Mouse (Mus musculus) kidney, postnatal 0 days (tissue): Measurements from ENCODE around the gene Slc22a7. TPM values are rescaled to one million over a fixed set of nuclear protein-coding genes. Genes with fewer than 3 reads are reported as not detected.

Source experiments
- ATAC-seq: fragments of 200-750 bp; cut with Nextera tagmentation; replicated peaks from 2 replicates; pipeline ENCODE4 v1.8.0; 2017; ENCODE audit warnings: low read depth, moderate number of reproducible peaks, moderate TSS enrichment, moderate library complexity; ENCODE audit not compliant: low FRiP score
- DNase-seq: peaks from one replicate; pipeline ENCODE4 v3.0.0-alpha.2; 2016; ENCODE audit warnings: low spot score
- H3K27ac ChIP-seq: fragments of 300-500 bp; sonication (generic); 2 replicates; pipeline ENCODE4 v1.5.1; 2014; ENCODE audit warnings: mild to moderate bottlenecking
- H3K27me3 ChIP-seq: fragments of 300-500 bp; sonication (generic); 2 replicates; pipeline ENCODE4 v1.6.1; 2014; ENCODE audit warnings: low read length, mixed read lengths; ENCODE audit not compliant: insufficient read depth
- H3K36me3 ChIP-seq: fragments of 300-500 bp; sonication (generic); 2 replicates; pipeline ENCODE4 v1.6.1; 2014; ENCODE audit warnings: low read length, mixed read lengths; ENCODE audit not compliant: insufficient read depth
- H3K4me1 ChIP-seq: fragments of 300-500 bp; sonication (generic); replicated peaks from 2 replicates; pipeline ENCODE4 v1.6.1; 2014; ENCODE audit warnings: antibody characterized with exemption, low read length, mixed read lengths; ENCODE audit not compliant: insufficient read depth
- H3K4me2 ChIP-seq: fragments of 300-500 bp; sonication (generic); 2 replicates; pipeline ENCODE4 v1.6.1; 2014; ENCODE audit warnings: mild to moderate bottlenecking, low read length, moderate library complexity, mixed read lengths
- H3K4me3 ChIP-seq: fragments of 300-500 bp; sonication (generic); replicated peaks from 2 replicates; pipeline ENCODE4 v1.5.1; 2014; ENCODE audit warnings: low read depth, low read length
- H3K9ac ChIP-seq: fragments of 300-500 bp; sonication (generic); 2 replicates; pipeline ENCODE4 v1.6.1; 2014; ENCODE audit warnings: low read depth, low read length
- H3K9me3 ChIP-seq: fragments of 300-500 bp; sonication (generic); replicated peaks from 2 replicates; pipeline ENCODE4 v1.6.1; 2016; ENCODE audit warnings: low read length, inconsistent platforms, mixed read lengths
- CTCF ChIP-seq: IDR thresholded peaks from 2 replicates; pipeline ENCODE4 v1.5.1; 2016; ENCODE audit warnings: antibody characterized with exemption, low read depth, mild to moderate bottlenecking, moderate library complexity
- WGBS: fragments of 180-500 bp; shearing (Covaris S2); extraction: QIAGEN DNeasy Blood & Tissue Kit; methylation state at CpG from one replicate; pipeline ENCODE4 v1.1.7; 2014; 5-methylcytosine and 5-hydroxymethylcytosine counted together
- polyA plus RNA-seq: library from polyadenylated mRNA; unstranded; fragments of >200 nt; fragmentation: Nextera tagmentation; extraction: Ambion mirVana; gene quantifications from 2 replicates; pipeline ENCODE4 v1.2.1, GENCODE M21; 2015

Slc22a7 gene
- polyA plus RNA-seq, 1 experiment from 2014 or later: 1.9 TPM

DNA sequence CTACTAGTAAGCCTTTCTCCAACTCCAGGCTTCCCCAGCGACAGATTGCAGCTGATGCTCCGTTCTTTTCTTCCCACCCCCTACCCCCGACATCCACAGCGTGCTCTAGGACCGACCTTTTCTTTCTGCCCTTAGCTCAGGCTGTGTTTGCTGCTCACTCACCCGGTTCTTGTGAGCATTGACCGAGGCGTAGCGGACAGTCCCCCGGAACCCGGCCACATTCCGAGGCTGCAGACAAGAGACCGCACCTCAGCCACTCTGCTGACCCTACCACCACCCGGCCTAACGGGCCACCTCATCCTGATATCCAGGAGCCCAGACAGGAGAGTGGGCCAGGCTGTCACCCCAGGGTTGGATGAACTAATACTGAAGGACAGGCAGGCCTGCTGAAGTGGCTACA lies 39.0 kb upstream of the Slc22a7 start:
- no peaks in the 10 kb centered on the region for H3K36me3 ChIP-seq
- no peak overlapping the region for H3K27ac ChIP-seq
- TF ChIP-seq CTCF: no peak
- H3K4me3 ChIP-seq: no peak overlapping the region
- WGBS: 40% methylated on average over 15 of the region's 15 CpGs
- no peaks in the 10 kb centered on the region for H3K27me3 ChIP-seq
- H3K9ac ChIP-seq: no peak overlapping the region
- H3K4me1 ChIP-seq: no peaks in the 10 kb centered on the region
- DNase-seq (no peak), ATAC-seq (peak; percentile 29; the same call in 1 of the 2 replicates)
- H3K4me2 ChIP-seq: no peak overlapping the region
- H3K9me3 ChIP-seq: no peaks in the 10 kb centered on the region

DNA sequence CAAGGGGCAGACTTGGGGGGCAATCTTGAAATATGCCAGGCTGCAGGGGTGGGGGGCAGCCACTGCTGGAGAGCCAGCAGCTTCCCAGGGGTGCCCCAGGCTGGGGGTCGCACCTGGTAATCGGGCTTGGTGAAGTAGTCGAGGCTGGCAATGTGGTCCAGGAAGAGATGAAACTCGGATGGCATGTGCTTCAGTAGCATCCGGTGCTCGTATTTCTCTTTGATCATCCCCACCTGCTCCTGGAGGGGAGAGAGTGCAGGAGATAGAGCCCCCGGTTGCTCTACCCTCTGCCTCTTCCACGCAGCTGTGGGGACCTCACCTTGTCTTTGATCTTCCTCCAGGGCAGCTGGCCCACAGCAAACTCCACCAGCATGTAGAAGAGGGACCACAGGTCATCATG lies 38.3 kb upstream of the Slc22a7 start:
- Histone ChIP-seq H3K36me3 (no peaks in the 10 kb centered on the region), H3K4me3 (no peak overlapping the region), H3K27me3 (no peaks in the 10 kb centered on the region), H3K27ac (no peak overlapping the region), H3K4me1 (no peaks in the 10 kb centered on the region), H3K9me3 (no peaks in the 10 kb centered on the region), H3K4me2 (no peak overlapping the region), H3K9ac (no peak overlapping the region)
- 47% methylated on average over 8 of the region's 8 CpGs for WGBS
- no peak for DNase-seq
- TF ChIP-seq CTCF: no peak
- ATAC-seq: no peak

DNA sequence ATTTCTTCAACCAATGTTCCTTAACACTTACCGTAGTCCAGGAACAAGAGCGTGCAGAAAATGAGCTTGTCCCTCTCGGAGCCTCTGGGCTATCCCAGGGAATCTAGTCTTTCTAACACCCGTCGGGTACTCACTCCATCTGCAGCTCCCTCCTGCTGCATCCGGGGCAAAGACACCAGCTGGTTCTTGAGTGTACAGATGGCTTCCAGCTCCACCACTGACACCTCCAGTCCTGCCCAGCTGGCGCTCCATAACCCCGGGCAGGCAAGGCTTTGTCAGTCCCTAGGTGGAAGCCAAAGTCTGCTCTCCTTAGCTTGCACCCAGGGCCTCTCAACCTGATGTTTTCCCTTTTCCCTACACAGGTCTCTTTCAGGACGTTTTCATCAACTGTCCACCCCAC lies 29.6 kb upstream of the Slc22a7 start:
- Histone ChIP-seq H3K9me3 (no peaks in the 10 kb centered on the region), H3K4me2 (no peak overlapping the region), H3K27me3 (0 out of 2 replicates have a peak, but pooled peaks cover 3% of the 10 kb centered on the region), H3K4me1 (no peaks in the 10 kb centered on the region), H3K36me3 (no peaks in the 10 kb centered on the region), H3K4me3 (no peak overlapping the region), H3K27ac (no peak overlapping the region), H3K9ac (no peak overlapping the region)
- no peak for ATAC-seq
- TF ChIP-seq CTCF: no peak
- WGBS: 68% methylated on average over 9 of the region's 9 CpGs
- DNase-seq: no peak

DNA sequence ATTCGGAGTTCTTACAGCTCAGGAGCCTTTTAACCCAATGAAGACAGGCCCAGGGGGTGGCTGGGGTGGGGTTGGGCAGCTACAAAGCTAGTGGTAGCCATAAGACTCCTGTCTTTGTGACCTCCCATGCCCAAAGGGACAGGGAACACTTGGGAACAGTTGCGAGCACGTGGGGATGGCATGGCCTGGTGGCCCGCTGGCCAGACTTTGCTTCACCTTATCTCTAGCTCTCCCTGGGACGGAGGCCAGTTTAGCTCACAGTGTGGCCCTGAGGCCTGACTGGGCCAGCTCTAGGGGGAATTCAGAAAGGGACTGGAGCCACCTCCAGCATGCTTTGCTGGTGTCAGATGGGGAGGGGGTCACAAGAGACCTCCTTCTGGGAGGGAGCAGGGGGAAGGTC lies 24.0 kb upstream of the Slc22a7 start:
- no peak overlapping the region for H3K4me2 ChIP-seq
- no peaks in the 10 kb centered on the region for H3K36me3 ChIP-seq
- H3K27me3 ChIP-seq: peaks cover 19% of the 10 kb centered on the region
- ATAC-seq: no peak
- no peak for TF ChIP-seq CTCF
- peaks cover 8% of the 10 kb centered on the region; the same call in 1 of the 2 replicates for H3K4me1 ChIP-seq
- no peak overlapping the region for H3K9ac ChIP-seq
- no peak overlapping the region for H3K27ac ChIP-seq
- H3K4me3 ChIP-seq: no peak overlapping the region
- WGBS: 83% methylated on average over 5 of the region's 5 CpGs
- DNase-seq: no peak
- H3K9me3 ChIP-seq: no peaks in the 10 kb centered on the region

DNA sequence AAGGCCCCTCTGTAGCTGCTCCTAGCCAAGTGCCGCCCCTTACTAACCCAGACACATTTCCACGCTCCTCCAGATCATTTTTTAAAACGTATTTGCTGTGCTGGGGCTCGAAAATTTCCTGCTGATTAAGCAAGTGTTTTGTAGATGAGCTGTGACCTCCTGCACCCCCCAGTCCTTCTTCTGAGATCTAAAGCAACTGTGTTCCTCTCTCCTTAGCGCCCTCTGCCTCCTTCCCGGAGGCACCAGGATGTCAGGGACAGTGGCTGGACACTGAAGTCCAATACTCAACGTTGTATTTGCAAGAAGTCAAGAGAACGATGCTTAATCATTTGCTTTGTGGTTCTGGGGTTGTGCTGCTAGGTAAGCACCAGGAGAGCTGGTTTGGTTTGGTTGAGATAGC lies 23.1 kb upstream of the Slc22a7 start:
- peak overlapping the region; percentile 16; the same call in 1 of the 2 replicates for H3K4me3 ChIP-seq
- ATAC-seq (no peak), DNase-seq (peak; percentile 45)
- no peak overlapping the region for H3K9ac ChIP-seq
- no peaks in the 10 kb centered on the region for H3K9me3 ChIP-seq
- no peak overlapping the region for H3K27ac ChIP-seq
- H3K4me2 ChIP-seq: peak overlapping the region; percentile 51
- 8% methylated on average over 8 of the region's 8 CpGs for WGBS
- TF ChIP-seq CTCF: peak; percentile 46
- H3K4me1 ChIP-seq: peaks cover 8% of the 10 kb centered on the region; the same call in 1 of the 2 replicates
- no peaks in the 10 kb centered on the region for H3K36me3 ChIP-seq
- H3K27me3 ChIP-seq: peaks cover 24% of the 10 kb centered on the region

DNA sequence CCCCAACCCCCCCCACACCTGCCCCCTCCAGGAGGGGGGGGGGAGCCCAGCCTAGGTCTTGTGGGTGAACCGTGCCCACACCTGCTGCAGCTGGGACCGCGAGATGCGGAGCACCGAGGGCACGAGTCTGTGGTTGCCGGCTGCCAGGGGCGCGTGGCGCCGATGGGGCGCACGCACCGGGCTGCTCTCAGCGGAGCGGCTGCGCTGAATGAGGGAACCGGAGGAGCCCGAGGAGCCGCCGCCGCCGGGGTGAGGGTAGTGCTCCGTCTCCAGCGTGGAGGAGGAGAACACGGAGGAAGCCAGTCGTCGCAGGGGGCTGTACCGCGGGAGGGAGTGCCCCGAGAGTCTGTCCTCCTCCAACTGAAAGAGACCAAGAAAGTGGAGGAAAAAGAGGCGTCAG lies 22.4 kb upstream of the Slc22a7 start:
- no peak for TF ChIP-seq CTCF
- ATAC-seq (no peak; the same call in 1 of the 2 replicates), DNase-seq (peak; percentile 26)
- H3K4me2 ChIP-seq: peak overlapping the region; percentile 51
- WGBS: under 1% methylated on average over 31 of the region's 32 CpGs
- H3K27me3 ChIP-seq: peaks cover 26% of the 10 kb centered on the region
- peak overlapping the region; percentile 16 for H3K4me3 ChIP-seq
- no peaks in the 10 kb centered on the region for H3K9me3 ChIP-seq
- H3K36me3 ChIP-seq: no peaks in the 10 kb centered on the region
- H3K27ac ChIP-seq: no peak overlapping the region
- H3K9ac ChIP-seq: peak overlapping the region; percentile 44; the same call in 1 of the 2 replicates
- H3K4me1 ChIP-seq: peaks cover 8% of the 10 kb centered on the region; the same call in 1 of the 2 replicates

DNA sequence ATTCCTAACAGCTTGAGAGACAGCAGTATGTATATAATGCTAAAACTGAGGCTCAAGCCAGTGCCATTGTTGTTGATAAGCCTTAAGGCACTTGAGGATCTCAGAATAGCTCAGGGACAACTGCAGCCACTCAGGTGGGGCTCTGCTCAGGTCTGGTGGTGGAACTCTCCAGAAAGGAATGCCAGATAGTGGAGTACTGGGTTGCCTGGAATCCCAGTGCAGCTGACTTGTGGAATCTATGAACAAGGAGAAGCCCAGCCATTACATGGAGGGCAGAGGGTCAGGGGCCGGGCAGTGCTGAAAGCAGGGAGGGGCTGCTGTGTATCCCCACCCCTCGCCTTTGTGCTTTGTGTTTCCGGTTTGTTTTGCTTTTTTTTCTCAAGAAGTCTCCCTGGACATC lies 20.2 kb upstream of the Slc22a7 start:
- Histone ChIP-seq H3K9ac (no peak overlapping the region), H3K27me3 (peaks cover 32% of the 10 kb centered on the region), H3K4me1 (peaks cover 20% of the 10 kb centered on the region; the same call in 1 of the 2 replicates), H3K36me3 (no peaks in the 10 kb centered on the region), H3K4me2 (no peak overlapping the region), H3K9me3 (no peaks in the 10 kb centered on the region), H3K27ac (no peak overlapping the region), H3K4me3 (no peak overlapping the region)
- 36% methylated on average over 3 of the region's 3 CpGs for WGBS
- no peak for TF ChIP-seq CTCF
- DNase-seq (no peak), ATAC-seq (no peak)
